Mouse (Mus musculus) liver, postnatal 0 days (tissue): ENCODE results near the gene Tomm20l. TPM values are rescaled to one million over a fixed set of nuclear protein-coding genes. Genes with fewer than 3 reads are reported as not detected.
A peak's percentile ranks its signal among the peaks of the same experiment; 100 is the strongest.

Source experiments
- ATAC-seq: fragments of 200-750 bp; cut with Nextera tagmentation; 2 replicates; pipeline ENCODE4 v1.8.0; 2017; ENCODE audit warnings: mild to moderate bottlenecking, moderate library complexity
- DNase-seq: peaks from one replicate; pipeline ENCODE4 v3.0.0-alpha.2; 2016
- H3K27ac ChIP-seq: fragments of 300-500 bp; sonication (generic); 2 replicates; pipeline ENCODE4 v1.5.1; 2014; ENCODE audit warnings: antibody characterized with exemption, moderate library complexity, mild to moderate bottlenecking, low read depth
- H3K27me3 ChIP-seq: fragments of 300-500 bp; sonication (generic); 2 replicates; pipeline ENCODE4 v1.6.1; 2014; ENCODE audit warnings: low read length, control low read depth, mixed read lengths; ENCODE audit not compliant: insufficient read depth
- H3K36me3 ChIP-seq: fragments of 300-500 bp; sonication (generic); replicated peaks from 2 replicates; pipeline ENCODE4 v1.6.1; 2014; ENCODE audit warnings: mild to moderate bottlenecking, control low read depth, low read length, moderate library complexity, mixed read lengths; ENCODE audit not compliant: insufficient read depth
- H3K4me1 ChIP-seq: fragments of 300-500 bp; sonication (generic); 2 replicates; pipeline ENCODE4 v1.6.1; 2014; ENCODE audit warnings: antibody characterized with exemption, mild to moderate bottlenecking, control low read depth; ENCODE audit not compliant: insufficient read depth
- H3K4me2 ChIP-seq: fragments of 300-500 bp; sonication (generic); 2 replicates; pipeline ENCODE4 v1.6.1; 2014; ENCODE audit warnings: low read depth, mild to moderate bottlenecking, low read length, moderate library complexity, mixed read lengths
- H3K4me3 ChIP-seq: fragments of 300-500 bp; sonication (generic); 2 replicates; pipeline ENCODE4 v1.5.1; 2014; ENCODE audit warnings: low read depth, low read length
- H3K9ac ChIP-seq: fragments of 300-500 bp; sonication (generic); replicated peaks from 2 replicates; pipeline ENCODE4 v1.6.1; 2014; ENCODE audit warnings: mild to moderate bottlenecking, moderate library complexity
- H3K9me3 ChIP-seq: fragments of 300-500 bp; sonication (generic); 2 replicates; pipeline ENCODE4 v1.6.1; 2016; ENCODE audit warnings: mild to moderate bottlenecking, control low read depth, low read length, mixed read lengths
- CTCF ChIP-seq: sonication (generic); IDR thresholded peaks from 2 replicates; pipeline ENCODE4 v1.5.1; 2016; ENCODE audit warnings: antibody characterized with exemption, low read depth
- EP300 ChIP-seq: IDR thresholded peaks from 2 replicates; pipeline ENCODE4 v1.6.1; 2016; ENCODE audit warnings: antibody characterized with exemption, low read depth, mild to moderate bottlenecking
- WGBS: fragments of 180-500 bp; shearing (Covaris S2); extraction: QIAGEN DNeasy Blood & Tissue Kit; methylation state at CpG from one replicate; pipeline ENCODE4 v1.1.7; 2014; ENCODE audit not compliant: insufficient replicate concordance; 5-methylcytosine and 5-hydroxymethylcytosine counted together
- polyA plus RNA-seq: library from polyadenylated mRNA; unstranded; fragments of >200 nt; fragmentation: Nextera tagmentation; extraction: Ambion mirVana; gene quantifications from 2 replicates; pipeline ENCODE4 v1.2.1, GENCODE M21; 2015

The Tomm20l gene
- polyA plus RNA-seq, 1 experiment from 2014 or later = not detected

- no peak overlapping the region for H3K9ac ChIP-seq
- peaks cover 7% of the 10 kb centered on the region; the same call in 1 of the 2 replicates for H3K4me1 ChIP-seq
- H3K9me3 ChIP-seq = no peaks in the 10 kb centered on the region
- TF ChIP-seq EP300 = no peak
- TF ChIP-seq CTCF = no peak
- ATAC-seq = no peak
- no peak overlapping the region for H3K27ac ChIP-seq
- no peaks in the 10 kb centered on the region for H3K27me3 ChIP-seq
- WGBS = 89% methylated on average over 6 of the region's 6 CpGs
- no peaks in the 10 kb centered on the region for H3K36me3 ChIP-seq
- H3K4me2 ChIP-seq = no peak overlapping the region
- no peak overlapping the region for H3K4me3 ChIP-seq
- DNase-seq = no peak
Measured at GRCm38 (mm10) chr12:71107216-71107771, 3.9 kb upstream of the Tomm20l start.

GRCm38 (mm10) chr12:71113074-71113473 is 1.8 kb downstream of the Tomm20l start:
- no peaks in the 10 kb centered on the region for H3K27me3 ChIP-seq
- 40% methylated on average over 10 of the region's 10 CpGs for WGBS
- no peaks in the 10 kb centered on the region for H3K9me3 ChIP-seq
- no peak for DNase-seq
- TF ChIP-seq CTCF = no peak
- TF ChIP-seq EP300 = no peak
- no peak overlapping the region for H3K4me3 ChIP-seq
- no peaks in the 10 kb centered on the region for H3K36me3 ChIP-seq
- H3K4me1 ChIP-seq = peaks cover 7% of the 10 kb centered on the region; the same call in 1 of the 2 replicates
- no peak overlapping the region for H3K27ac ChIP-seq
- no peak overlapping the region for H3K4me2 ChIP-seq
- no peak overlapping the region for H3K9ac ChIP-seq
- peak; percentile 41 for ATAC-seq

GRCm38 (mm10) chr12:71113675-71114288 is 2.6 kb downstream of the Tomm20l start:
- Histone ChIP-seq H3K4me2 (peak overlapping the region; percentile 49), H3K9ac (no peak overlapping the region), H3K27me3 (no peaks in the 10 kb centered on the region), H3K4me1 (peaks cover 7% of the 10 kb centered on the region; the same call in 1 of the 2 replicates), H3K27ac (no peak overlapping the region), H3K9me3 (no peaks in the 10 kb centered on the region), H3K4me3 (no peak overlapping the region), H3K36me3 (no peaks in the 10 kb centered on the region)
- TF ChIP-seq CTCF (no peak), EP300 (no peak)
- ATAC-seq (peak; percentile 71), DNase-seq (peak; percentile 70)
- WGBS = 15% methylated on average over 12 of the region's 12 CpGs

GRCm38 (mm10) chr12:71116411-71116810 is 5.2 kb downstream of the Tomm20l start:
- no peak overlapping the region for H3K4me2 ChIP-seq
- TF ChIP-seq EP300 (no peak), CTCF (no peak)
- H3K27me3 ChIP-seq = no peaks in the 10 kb centered on the region
- ATAC-seq (no peak), DNase-seq (no peak)
- peaks cover 3% of the 10 kb centered on the region; the same call in 1 of the 2 replicates for H3K4me1 ChIP-seq
- H3K27ac ChIP-seq = no peak overlapping the region
- WGBS = 87% methylated on average over 5 of the region's 5 CpGs
- H3K36me3 ChIP-seq = no peaks in the 10 kb centered on the region
- no peak overlapping the region for H3K9ac ChIP-seq
- no peak overlapping the region for H3K4me3 ChIP-seq
- H3K9me3 ChIP-seq = no peaks in the 10 kb centered on the region

- TF ChIP-seq EP300 = no peak
- TF ChIP-seq CTCF = no peak
- no peaks in the 10 kb centered on the region for H3K27me3 ChIP-seq
- no peak overlapping the region for H3K9ac ChIP-seq
- DNase-seq = no peak
- no peak overlapping the region for H3K27ac ChIP-seq
- no peaks in the 10 kb centered on the region for H3K9me3 ChIP-seq
- no peak overlapping the region for H3K4me3 ChIP-seq
- no peak overlapping the region for H3K4me2 ChIP-seq
- 80% methylated on average over 10 of the region's 10 CpGs for WGBS
- peaks cover 26% of the 10 kb centered on the region for H3K36me3 ChIP-seq
- ATAC-seq = no peak
- no peaks in the 10 kb centered on the region for H3K4me1 ChIP-seq
Measured at GRCm38 (mm10) chr12:71122731-71123130, 11.5 kb downstream of the Tomm20l start.

GRCm38 (mm10) chr12:71123286-71123685 is 12.1 kb downstream of the Tomm20l start:
- H3K4me1 ChIP-seq = no peaks in the 10 kb centered on the region
- H3K4me2 ChIP-seq = no peak overlapping the region
- H3K9ac ChIP-seq = no peak overlapping the region
- no peak overlapping the region for H3K27ac ChIP-seq
- no peak overlapping the region for H3K4me3 ChIP-seq
- no peak for ATAC-seq
- 83% methylated on average over 9 of the region's 9 CpGs for WGBS
- peaks cover 29% of the 10 kb centered on the region for H3K36me3 ChIP-seq
- no peak for DNase-seq
- H3K9me3 ChIP-seq = no peaks in the 10 kb centered on the region
- no peaks in the 10 kb centered on the region for H3K27me3 ChIP-seq
- TF ChIP-seq EP300 (no peak), CTCF (no peak)
